Mouse (Mus musculus): ENCODE measurements around the gene Ctnnd2. TPM values are rescaled to one million over a fixed set of nuclear protein-coding genes. Genes with fewer than 3 reads are reported as not detected.

Gene Ctnnd2
- total RNA-seq, 2 experiments from 2014 or later: 4.1 TPM; not detected in 1

DNA sequence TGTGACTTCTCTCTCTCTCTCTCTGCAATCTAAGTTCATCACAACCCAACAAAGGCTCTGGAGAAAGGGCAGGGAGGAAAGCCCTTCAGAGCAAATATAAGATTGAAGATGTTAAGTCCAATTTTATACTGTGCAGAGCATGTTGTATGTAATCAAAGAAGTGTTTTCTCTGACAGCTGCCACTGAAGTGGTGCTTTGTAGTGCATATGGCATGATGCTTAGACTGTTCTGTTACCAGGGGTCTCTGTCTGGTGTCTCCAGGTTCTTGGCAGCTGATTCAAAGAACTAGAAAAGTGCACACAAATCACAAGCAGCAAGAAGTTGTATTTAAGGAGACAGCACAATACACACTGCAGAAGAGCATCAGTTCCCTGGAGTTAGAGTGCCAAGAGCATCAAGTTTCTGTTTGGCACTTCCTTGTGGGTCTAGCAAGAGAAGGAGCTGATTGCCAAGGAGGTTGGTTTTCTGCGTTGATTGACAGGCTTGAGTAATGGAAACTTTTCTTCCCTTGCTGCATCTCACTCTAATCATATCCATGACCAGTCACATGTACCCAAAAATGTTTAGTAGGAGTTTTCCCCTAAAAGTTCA lies 590.4 kb downstream of the Ctnnd2 start:
- no peak for ATAC-seq (replicated peaks; ENCODE audit: low FRiP score, low TSS enrichment, poor library complexity, severe bottlenecking)

DNA sequence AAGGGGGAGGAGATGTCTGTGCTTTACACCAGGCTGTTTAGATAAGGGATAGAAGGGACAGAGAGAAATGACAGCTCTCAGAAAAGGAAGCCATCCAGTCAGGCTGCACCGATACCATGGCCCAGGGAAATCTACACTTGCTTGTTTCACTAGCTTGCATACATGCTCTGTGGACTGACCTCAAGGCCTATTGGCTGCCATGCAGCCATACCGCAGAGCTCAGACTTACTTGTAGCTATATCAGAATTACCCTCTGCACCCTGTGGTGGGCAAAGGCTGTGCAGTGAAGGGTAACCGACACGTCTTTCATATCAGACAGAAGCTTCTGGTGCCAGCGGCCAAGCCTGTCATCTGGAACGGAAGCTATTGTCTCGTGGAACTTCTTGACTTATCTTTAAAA lies 604.5 kb downstream of the Ctnnd2 start:
- ATAC-seq (replicated peaks; ENCODE audit: low FRiP score, low TSS enrichment, poor library complexity, severe bottlenecking): no peak

DNA sequence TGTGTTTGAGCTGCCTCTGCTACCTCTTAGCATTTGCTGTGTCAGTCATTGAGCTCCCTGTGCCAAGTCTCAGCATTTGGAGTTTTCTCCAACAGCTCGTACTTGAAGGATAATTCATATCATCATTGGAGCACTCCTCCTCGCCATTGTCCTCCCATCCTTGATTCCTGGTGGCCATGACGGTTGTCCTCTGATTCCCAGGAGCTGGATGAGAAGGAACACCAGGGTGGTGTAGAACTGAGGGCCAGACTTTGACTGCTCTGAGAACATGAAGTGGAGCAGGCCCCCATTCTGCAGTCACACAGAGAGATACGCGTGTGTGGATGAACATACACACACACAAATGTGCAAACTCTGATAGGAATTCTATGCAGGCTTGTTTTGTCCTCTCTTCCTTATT lies 605.4 kb downstream of the Ctnnd2 start:
- no peak for ATAC-seq (replicated peaks; ENCODE audit: low FRiP score, low TSS enrichment, poor library complexity, severe bottlenecking)

DNA sequence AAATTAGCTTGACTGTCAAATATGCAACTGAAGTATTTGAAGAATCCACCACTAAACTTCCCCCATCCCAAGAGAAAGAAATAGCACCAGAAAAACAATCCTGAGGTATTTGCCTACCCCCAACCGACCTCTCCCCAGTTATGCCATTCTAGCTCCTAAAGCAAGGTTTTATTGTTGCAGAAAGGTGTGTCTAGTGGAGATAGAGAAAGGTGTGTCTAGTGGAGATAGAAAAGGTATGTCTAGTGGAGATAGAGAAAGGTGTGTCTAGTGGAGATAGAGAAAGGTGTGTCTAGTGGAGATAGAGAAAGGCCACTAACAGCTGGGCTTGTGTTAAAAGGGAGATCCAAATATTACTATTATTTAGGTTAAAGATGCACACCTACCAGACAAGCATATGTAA lies 607.5 kb downstream of the Ctnnd2 start:
- ATAC-seq (replicated peaks; ENCODE audit: low FRiP score, low TSS enrichment, poor library complexity, severe bottlenecking): no peak

DNA sequence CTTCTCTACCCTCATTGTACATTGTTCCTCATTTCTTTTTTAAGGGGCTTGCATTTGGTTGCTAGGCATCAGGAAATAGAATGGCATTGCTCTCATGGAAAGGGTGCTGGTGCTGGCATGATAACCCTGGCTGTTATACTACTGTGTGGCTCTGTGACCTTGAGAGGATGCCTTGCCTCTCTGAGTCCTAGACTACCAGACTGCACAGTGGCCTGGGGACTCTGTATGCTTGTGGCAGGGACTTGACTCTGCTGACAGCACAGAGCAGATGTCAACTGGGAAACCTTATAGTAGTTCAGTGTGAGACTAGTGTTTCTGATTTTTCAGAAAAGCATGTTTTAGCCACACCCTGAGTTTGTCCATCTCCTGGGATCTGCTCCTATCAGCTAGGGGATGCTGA lies 608.6 kb downstream of the Ctnnd2 start:
- ATAC-seq (replicated peaks; ENCODE audit: low FRiP score, low TSS enrichment, poor library complexity, severe bottlenecking): no peak

DNA sequence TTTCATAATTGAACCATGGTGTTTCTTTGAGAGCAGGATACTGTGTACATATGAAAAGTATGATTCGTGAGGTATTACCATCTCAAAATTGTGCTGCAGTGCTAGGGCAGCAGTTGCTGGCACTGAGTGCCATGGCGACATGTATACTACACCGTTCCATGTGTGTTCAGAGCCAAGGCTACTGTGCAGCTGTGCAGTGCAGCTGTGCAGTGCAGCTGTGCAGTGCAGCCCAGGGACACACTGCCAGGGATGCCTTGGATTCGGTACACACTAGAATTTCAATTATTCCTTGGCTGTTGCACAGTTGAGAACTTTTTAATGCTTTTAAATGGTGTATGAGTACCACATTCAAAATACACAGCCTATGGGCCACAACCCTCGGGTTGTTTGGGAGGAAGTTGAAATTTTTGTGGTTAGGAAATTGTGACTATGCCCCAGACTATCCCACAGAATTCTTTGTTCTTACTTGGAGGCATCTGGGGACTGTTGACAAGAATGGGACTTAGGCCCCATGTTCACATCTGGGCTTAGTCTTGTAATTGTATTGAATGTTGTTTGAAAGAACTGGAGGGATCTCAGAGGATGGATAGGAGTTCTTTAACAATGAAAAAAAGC lies 613.4 kb downstream of the Ctnnd2 start:
- no peak for ATAC-seq (replicated peaks; ENCODE audit: low FRiP score, low TSS enrichment, poor library complexity, severe bottlenecking)

DNA sequence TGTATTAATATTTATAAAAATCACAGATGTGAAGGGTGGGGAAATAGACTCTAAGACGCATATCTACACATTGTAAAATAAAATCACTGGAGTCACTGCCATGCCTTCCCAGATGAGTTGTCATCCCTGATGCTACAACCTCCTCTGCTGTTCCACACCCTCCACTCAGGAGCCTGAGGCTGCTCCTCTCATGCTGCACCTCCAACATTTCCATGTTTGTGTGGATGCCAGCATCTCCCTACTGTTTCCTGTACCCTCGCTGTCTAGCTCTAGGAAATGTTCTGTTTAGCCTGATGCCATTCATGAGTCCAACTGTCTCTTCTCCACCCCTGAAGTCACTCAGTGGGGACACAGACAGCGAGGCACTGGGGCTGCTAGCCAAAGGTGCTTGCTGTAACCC lies 620.9 kb downstream of the Ctnnd2 start:
- no peak for ATAC-seq (replicated peaks; ENCODE audit: low FRiP score, low TSS enrichment, poor library complexity, severe bottlenecking)

DNA sequence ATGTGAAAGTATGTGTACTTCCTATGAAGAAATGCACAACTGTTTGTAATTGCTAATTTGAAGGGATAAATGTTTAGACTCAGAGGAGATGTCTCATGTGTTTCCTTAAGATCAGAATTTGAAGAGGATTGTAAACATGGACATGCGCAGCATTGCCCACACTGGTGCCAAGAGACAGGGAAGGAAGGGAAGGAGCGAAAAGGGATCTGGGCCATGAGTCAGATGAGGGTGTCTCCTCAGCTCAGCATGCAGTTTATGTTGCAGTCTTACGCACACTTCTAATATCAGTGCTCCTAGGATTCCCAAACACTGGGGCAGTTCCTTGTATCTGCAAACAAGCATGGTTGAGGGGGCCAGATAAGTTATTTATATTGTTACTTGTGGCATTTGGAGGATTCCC lies 623.3 kb downstream of the Ctnnd2 start:
- ATAC-seq (replicated peaks; ENCODE audit: low FRiP score, low TSS enrichment, poor library complexity, severe bottlenecking): no peak

DNA sequence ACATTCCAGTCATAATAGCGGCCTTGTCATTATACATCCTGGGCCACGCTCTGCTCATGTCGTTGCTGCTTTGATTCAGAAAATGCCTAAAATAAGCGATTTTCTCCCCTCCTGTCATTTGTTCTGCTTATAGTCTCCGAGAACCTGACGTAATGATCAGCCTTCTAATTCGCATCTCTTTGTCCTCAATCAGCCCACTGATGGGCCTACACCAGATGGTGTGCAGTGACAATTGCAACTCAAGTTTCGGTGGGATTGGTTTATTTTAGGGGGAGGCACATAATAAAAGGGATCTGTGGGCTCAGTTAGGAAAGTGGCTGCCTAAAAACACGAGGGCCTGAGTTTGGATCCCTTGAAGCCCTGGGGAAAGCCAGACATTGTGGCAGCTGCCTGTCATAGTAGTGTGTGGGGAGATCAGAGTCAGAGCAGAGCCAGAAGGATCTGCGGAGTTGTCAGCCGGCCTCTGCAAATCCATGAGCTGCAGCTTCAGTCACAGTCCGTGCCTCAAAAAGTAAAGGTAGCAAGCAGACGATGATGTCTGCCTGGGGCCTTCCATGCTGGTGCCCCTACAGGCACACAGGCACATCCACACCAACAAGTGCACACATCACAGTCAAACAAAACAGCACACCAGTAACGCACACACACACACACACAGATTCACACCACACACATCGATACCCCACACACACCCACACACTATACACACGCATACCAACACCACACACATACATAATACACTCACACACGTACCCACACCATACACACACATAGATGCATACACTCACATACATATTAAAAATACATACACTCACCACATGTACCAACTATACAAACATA lies 655.3 kb downstream of the Ctnnd2 start:
- no peak for ATAC-seq (replicated peaks; ENCODE audit: low FRiP score, low TSS enrichment, poor library complexity, severe bottlenecking)

DNA sequence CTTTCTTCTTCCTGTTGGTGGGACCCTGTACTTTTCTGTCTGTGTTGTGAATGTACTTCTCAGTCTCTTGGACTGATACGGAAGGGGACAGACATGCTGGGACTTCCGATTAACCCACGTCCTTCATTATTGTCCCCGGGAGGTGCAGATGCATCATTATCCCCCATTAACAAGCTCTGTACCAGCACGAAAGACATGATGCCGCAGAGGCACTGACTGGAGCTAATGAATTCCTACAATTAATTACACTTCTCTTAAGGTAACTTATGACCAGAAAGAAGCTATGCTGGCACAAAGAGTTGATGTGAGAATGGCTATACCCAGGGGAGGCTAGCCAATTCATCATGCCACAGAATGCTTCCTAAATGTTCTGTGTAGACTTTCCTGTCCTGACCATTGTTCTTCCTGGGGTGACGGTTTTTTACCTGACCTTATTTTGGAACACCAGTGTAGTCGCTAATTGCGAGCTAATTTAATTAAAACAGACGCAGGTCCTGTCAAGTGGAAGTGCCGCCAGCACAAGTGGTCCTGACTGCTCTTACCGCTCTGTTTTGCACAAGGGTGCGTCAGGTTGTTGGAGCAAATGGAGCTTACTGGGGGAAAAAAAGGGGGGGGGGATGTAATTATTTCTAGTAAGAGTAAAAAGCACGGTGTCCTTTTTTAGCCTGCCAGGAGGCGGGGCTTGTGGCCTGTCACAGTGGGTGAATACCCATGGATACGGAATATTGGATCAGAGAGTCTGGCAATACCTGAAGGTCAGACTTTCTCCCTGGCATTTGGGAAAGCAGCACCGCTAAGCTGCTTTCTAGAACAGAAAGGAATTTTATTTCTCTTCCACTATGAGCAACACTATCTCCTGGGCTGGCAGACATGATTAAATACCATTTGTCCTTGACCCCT lies 685.1 kb downstream of the Ctnnd2 start:
- ATAC-seq (replicated peaks; ENCODE audit: low FRiP score, low TSS enrichment, poor library complexity, severe bottlenecking): no peak

DNA sequence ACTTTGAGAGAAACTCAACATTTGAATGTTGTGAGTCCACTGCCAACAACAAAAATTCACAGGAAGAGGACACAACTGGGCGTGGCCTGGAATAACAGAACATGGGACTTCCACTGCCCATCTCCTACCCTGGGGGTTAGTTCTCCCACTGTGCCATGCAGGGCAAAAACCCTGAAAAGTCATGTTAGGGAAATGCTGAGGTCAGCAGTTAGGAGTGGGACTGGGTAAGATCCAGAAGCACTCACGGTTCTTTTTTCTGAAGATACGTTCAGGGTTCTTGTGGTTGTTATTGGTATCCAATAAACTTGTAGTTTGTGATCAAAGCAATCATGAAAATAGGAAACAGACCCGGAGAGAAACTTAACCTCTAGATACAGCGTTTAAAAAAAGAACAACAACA lies 695.0 kb downstream of the Ctnnd2 start:
- no peak for ATAC-seq (replicated peaks; ENCODE audit: low FRiP score, low TSS enrichment, poor library complexity, severe bottlenecking)

DNA sequence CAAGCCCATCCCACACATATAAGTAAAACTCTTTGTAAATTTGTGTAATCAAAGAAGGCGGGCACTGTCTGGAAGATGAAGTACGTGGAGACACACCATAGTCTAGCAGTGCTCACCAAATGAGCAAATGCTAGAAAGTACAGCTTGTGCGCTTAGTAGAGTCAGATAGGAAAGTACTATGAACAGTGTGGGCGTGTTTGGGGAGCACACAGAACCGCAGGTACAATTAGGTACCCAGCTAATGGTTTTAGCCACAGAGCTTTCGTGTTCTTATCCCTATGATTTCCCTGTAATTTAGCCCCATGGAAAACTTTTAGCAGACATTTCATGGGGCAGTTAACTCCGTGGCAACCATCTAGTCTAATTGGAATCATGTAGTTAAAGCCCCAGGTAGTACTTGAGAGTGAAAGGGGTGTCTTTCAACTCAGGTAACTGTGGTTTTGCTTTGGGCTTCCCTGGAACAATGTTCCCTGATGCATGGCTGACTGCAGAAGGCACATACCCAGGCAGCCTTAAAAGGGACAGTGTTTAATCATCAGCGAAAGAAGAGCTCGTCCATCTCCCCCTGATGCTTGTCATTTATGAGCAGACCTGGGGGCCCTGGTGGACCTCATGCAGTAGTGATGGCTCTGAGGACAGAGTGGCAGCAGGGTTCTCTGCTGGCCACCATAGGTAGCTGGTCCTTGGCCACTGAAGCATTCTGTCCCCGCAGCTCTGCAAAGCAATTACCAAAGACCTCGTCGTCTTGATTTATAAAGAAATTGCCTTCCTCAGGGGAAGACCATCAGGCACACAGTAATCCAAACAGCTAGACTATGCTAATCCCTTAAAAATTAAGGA lies 697.5 kb downstream of the Ctnnd2 start:
- no peak for ATAC-seq (replicated peaks; ENCODE audit: low FRiP score, low TSS enrichment, poor library complexity, severe bottlenecking)

DNA sequence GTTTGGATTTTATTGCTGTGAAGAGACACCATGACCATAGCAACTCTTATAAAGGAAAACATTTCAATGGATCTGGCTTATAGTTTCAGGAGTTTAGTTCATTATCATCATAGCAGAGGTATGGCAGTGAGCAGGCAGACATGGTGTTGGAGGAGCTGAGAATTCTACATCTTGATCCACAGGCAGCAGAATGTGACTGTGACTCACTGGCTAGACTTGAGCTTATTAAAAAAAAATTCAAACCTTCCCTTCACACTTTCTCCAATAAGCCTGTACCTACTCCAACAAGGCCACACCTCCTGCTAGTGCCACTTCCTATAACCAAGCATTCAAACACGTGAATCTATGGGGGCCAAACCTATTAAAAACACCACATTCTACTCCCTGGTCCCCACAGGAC lies 703.1 kb downstream of the Ctnnd2 start:
- no peak for ATAC-seq (replicated peaks; ENCODE audit: low FRiP score, low TSS enrichment, poor library complexity, severe bottlenecking)

DNA sequence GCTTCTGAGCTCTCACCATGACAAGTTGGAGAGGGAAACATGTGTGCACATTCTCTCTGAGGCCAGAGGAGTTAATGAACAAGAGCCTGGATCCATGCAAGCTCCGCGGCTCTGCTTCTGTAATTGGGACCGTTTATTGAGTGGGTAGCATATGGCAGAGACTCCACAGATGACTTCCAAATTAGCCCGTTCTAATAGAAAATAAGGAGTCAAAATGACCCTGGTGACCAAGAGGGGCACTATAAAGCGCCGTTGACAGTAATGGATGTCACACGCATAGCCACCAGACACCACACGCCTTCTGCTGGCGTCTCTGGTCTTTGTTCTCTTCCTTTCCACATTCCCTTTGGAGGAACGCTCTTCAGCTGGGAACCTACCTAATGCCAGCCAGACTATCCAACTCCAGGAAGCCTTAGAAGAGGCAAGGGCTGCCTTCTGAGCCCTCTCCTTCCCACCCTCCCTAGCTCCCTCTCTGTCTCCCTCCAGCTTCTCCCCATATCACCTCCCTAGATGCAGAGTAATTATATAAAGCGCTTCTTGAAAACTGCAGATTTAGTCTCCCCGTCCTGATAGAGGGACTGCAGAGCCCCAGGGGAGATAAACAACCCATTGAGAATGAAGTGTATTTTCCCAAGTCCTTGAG lies 712.4 kb downstream of the Ctnnd2 start:
- no peak for ATAC-seq (replicated peaks; ENCODE audit: low FRiP score, low TSS enrichment, poor library complexity, severe bottlenecking)

DNA sequence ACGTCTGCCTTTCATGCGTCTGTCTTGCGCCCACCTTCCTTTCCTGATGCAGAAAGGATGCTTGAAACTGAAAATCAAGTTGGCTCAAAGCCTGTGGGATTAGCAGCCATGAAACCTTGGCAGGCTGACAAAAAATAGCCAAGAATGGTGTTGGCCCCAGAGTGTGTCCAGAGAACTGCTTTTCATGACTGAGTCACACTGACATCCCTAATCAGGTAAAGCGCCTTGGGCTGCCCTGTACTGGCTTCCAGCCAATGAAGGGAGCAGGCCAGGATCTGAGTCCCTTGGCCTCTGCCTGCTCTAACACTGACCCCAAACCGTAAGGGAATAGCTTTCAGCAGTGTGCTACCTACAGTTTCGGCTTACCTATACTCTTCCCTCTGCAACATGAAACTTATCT lies 713.0 kb downstream of the Ctnnd2 start:
- ATAC-seq (replicated peaks; ENCODE audit: low FRiP score, low TSS enrichment, poor library complexity, severe bottlenecking): no peak

DNA sequence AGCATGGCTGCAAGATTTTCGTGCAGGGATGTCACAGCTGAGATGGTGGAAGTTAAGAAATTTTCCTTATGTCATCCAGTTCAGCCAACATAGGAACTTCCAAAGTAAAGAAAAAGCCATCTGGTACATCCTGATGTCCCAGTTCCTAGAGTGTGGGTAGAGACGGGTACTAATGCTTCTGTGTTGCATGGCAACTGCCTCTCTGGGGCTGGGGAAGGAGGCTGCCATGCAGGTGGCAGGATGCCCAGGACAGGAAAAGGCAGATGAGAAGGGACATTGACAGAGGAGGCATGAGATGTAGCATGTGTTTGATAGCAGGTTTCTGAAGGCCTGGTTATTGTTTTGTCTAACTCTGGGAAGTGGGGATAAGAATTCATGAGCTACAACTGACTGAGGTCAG lies 715.2 kb downstream of the Ctnnd2 start:
- no peak for ATAC-seq (replicated peaks; ENCODE audit: low FRiP score, low TSS enrichment, poor library complexity, severe bottlenecking)

DNA sequence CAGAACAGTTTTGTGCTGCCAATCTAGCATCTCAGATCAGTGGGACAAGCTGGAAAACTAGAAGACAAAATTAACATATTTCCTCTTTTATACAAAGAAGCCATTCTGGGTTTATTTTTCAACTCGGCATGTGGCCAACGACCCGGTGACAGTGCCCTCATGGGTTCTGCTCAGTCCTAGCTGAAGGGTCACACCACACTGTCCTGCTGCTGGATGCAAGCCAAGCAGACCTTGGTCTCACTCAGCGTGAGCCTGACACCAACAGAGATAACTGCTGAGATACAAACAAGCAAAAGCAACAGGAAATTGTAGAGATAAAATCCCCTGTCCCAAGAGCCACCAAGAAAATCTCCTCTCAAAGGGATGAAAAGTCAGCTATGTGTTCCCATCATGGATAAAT lies 719.6 kb downstream of the Ctnnd2 start:
- ATAC-seq (replicated peaks; ENCODE audit: low FRiP score, low TSS enrichment, poor library complexity, severe bottlenecking): no peak

DNA sequence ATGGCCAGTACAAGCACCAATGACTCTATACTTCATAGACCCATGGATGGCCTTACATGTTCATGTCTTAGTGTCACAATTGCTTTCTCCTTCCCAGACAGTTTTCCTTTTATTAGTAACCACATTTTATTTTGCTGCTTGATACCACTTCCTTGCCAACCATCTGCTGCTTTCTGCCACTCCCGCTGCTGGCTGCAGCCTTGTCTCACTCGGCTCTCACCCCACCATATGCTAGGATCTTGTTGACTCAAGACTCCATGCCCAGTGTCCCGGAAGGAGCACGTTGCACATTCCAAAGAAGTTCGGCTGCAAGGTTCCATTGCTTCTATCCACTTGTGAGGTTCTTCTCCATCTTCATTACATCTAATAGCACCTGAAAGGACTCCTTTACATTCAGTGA lies 722.7 kb downstream of the Ctnnd2 start:
- no peak for ATAC-seq (replicated peaks; ENCODE audit: low FRiP score, low TSS enrichment, poor library complexity, severe bottlenecking)

DNA sequence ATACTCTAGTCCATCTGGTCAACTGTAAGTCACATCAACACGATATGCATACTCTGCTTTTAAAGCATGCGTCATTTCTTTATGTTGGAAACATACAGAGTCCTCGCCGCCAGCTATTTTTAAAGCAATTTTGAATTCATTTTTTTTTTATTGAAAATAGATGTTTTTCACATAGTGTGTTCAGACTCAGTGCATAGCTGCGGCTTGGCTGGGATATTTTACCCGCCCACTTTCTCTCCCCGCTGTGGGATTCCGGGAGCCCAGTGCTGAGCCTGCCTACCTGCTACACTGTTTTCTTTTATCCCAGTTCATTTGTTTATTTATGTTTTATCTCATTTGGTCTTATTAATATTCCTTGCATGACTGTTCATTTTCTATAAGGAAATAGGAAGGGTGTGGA lies 724.9 kb downstream of the Ctnnd2 start:
- ATAC-seq (replicated peaks; ENCODE audit: low FRiP score, low TSS enrichment, poor library complexity, severe bottlenecking): no peak

Measured in megakaryocyte-erythroid progenitor cell, adult 5-6 weeks (primary cell).